Mouse (Mus musculus) naive thymus-derived CD4-positive, alpha-beta T cell, adult 2 months (primary cell): ENCODE measurements around the gene Mapk10.

Experiments used
- DNase-seq: peaks from one replicate; pipeline ENCODE4 v3.0.0-alpha.2; 2011; ENCODE audit warnings: low read depth

Mapk10 gene

DNA sequence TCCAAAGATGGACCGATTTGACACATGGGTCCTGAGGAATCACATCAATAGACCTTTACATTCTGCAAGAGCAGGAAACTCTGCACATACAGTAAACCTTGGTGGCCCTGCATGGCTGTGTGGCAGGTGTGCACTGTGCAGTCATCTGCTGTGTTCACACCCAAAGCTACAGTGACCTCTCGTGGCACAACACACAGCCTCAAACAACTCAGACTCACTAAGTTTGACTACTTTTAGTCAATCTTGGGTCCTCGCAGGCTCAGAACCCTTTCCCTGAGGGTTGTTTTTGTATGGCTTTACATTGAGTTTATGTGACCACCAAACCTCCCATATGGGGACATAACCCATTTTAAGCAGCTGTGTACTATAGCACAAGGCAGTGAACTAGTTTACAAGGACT is 47.1 kb downstream of the Mapk10 start:
- DNase-seq, result no peak

DNA sequence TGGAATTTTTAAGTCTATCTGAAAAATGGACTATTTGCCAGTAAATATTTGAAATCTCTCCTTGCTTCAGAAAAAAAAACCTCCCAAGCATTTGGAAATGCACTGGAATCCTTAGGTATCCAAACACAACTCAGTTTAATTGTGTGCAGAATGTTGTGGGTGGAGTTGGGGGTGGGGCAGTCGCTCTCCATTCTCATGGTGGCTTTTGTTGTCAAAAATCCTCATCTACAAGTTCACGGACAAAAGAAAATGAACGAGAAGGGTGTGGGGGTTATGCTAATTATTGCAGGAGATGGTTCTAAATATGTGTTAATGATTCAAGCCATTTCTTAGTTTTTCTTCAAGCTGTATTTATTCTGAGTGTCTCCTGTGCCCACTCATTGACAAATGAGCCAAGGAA is 49.6 kb downstream of the Mapk10 start:
- DNase-seq, result no peak

GRCm38 (mm10) chr5:103161196-103161540 is 50.0 kb downstream of the Mapk10 start:
- DNase-seq, result no peak

GRCm38 (mm10) chr5:103160314-103161195 is 50.6 kb downstream of the Mapk10 start:
- no peak for DNase-seq

DNA sequence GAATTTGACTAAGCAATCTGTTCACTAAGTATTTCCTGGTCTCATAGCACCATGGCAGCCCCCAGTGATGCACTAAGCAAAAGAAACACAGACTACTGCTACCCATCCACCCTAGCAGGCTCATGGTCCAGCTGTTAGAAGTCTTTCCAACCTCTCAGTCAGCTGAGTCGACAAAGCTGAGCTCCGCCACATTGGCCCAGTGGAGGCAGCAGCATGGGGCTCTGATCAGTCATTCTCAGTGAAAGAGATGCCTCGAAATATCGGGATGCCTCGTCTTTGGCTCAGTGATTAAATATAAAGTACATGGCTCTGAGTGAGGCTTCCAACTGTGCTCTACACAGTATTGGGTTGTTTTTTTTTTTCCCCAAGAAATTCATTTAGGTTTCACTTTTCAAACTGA is 70.2 kb downstream of the Mapk10 start:
- no peak for DNase-seq

DNA sequence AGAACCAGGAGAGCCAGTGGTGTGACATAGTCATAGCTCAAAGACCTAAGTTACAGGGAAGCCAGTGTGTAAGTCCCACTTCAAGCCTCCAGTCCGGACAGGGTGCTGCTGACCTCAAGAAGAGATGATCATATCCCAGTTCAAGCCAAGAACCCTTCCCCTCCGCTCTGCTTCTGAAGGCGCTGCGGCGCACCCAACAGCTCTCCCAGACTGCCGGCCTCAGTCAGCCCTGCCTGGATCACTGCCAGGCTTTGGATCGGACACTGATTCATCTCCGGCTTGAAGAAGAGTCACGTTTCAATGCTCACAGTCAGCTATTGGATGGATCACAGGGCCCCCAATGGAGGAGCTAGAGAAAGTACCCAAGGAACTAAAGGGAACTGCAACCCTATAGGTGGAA is 76.3 kb downstream of the Mapk10 start:
- DNase-seq, result no peak

GRCm38 (mm10) chr5:103133626-103134025 is 77.5 kb downstream of the Mapk10 start:
- no peak for DNase-seq

DNA sequence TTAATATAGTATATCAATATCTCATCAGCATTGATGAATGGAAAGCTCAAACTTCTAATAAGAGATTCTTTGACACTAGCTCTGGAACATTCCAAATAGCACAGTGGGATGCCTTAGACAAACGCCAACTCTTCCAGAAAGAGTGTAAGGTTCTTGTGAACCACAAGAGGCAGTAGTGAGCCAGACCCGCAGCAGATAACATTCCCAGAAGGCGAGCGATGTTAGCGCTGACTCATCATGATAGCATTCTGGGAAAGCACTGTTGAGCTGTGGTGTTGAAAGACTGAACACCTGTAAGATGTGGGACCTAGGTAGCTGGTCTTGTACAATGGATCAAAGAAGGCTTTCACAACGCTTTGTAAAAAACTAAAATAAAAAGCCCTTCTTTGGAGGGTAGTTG is 78.3 kb downstream of the Mapk10 start:
- no peak for DNase-seq

DNA sequence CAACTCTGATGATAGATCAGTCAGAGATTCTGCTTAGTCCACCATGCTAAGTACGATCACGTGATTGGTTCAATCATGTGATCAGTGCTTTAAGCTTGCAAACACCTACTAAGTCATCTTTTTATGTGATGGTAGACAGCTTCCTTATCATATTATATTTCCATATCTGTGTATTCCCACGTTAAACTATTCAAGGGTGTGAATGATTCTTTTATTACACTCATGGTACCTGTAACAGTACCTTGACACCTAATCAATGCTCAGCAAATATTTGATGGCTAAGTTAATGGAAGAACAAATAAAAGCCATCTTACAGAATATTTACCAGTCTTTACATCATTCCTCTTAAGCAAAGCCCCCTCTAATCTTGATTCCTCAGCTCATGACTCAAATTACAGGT is 91.5 kb downstream of the Mapk10 start:
- DNase-seq, result no peak

DNA sequence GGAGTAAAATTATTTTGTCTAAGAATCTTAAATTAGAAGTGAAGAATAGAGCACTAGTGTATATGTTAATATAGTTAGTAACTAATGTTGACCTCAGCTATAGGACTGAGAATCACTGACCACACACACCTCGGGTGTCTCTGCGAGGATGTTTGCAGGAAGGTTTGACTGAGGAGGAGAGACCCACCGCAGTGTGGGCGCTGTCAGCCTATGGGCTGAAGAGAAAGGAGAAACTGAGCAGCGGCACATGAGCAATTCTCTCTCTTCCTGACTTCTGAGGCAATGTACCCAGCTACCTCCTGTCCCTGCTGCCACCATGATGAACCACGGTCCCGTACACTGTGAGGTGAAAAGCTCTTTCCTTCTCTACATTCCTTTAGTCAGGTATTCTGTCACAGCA is 95.6 kb downstream of the Mapk10 start:
- DNase-seq, result no peak

DNA sequence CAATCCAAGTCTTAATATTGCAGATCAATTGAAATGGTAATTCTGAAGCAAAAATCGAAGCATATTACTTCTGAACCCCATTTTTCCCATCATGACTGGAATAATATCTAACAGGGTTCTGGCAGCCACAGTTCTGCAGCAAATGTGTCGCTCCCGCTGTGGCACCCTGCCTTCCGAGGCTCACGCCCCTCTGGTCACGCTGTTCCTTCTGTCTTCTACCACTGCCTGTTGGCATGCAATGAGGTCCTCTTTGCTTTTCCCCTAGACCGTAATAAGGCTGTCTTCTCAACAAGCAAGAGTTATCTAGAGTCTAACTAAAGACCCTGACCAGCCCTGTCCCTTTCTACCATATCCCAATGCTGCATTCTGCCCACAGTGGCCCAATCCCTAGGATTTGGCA is 98.7 kb downstream of the Mapk10 start:
- DNase-seq, result no peak

GRCm38 (mm10) chr5:103109409-103109808 is 101.7 kb downstream of the Mapk10 start:
- no peak for DNase-seq

DNA sequence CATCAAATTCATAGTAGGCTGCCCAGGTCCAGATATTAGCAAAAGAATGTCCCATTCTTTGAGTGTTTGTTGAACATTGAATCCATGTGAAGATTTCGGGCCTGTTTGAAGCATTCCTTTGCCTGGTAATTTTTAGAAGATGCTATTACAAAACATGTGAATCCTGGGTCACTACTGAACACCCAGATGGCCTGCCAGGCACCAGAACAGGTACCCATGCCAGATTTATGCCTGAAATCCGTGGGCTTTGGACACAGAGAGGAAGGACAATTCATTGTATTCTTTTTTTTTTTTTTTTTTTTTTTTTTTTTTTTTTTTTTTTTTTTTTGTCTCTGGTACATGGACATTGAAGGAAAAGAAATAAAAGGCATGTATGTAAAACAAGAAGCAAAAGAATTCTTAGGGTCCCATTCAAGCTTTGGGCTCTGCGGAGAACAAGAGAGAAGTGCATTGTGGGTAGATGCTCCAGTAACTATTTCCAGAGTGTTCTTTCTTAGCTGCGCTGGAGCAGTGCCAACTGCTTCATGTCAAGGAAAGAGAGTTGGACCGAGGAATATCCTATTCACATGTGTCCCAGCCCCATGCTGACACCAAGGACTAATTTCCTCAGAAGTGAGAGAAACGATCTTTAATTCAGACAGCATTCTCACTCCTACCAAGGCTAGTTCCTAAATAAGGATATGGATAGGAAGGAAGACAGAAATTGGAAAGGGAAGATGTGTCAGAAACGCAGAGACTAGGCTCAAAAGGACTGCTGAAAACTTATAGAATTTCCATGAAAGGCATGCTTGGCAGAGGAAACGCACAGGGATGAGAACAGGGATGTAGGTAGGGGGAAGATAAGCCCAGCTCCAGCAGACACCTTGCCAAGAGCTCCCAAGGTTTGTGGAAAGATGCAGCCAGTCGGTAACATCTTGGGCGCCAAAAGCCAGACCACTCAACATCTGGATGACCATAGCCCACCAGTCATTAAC is 105.4 kb downstream of the Mapk10 start:
- no peak for DNase-seq

DNA sequence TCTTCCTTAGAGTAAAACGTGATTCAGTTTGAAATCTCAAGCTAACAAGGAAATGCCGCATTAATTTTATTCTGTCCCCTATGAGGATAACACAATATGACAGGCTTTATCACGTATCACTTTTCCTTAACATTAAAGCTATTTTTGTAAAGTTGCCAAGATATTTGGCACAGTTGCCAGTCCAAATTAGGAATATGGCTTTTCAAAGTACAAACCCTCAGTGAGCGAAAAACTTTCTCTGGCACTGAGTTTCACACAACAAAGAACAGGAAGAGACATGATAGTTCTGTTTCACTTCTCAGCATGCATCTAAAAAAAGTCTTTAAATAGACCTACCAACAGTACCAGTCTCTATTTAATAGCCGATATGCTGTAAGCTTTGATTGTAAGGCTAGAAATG is 107.1 kb downstream of the Mapk10 start:
- DNase-seq, result no peak

GRCm38 (mm10) chr5:103102876-103103393 is 108.2 kb downstream of the Mapk10 start:
- DNase-seq, result no peak

DNA sequence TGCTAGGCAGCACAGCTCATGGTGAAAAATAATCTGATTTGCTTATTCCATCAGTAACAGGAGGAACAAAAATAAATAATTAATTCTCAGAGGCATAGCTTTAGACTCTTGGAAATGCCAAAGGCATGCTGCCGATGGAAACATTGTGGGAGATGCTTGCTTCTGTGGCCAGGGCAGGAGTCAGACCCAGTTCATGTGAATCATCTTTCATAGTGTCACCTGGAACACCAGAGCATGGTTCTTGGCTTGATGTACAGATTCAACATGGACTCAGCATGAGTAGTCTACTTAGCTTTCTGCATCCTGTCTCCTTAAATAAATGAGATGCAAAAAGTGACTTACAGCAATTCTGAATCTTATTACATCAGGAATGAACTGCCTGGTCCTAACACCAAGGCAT is 109.0 kb downstream of the Mapk10 start:
- no peak for DNase-seq

DNA sequence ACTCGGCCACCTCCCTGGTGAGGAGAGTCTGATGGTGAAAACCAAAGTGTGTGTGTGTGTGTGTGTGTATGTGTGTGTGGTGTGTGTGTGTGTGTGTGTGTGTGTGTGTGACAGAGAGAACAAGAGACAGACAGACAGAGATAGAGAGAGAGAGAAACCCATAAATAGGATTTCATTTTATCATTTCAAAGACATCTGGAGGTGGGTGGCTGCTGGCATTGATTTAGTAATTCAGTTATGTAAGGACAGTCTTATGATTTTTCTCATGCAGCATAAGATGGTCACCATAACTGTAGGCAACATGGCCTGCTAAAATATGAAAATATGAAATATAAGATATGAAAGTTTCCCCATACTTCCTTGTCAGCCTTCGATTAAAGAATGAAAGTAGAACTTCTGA is 117.0 kb downstream of the Mapk10 start:
- no peak for DNase-seq

- DNase-seq, result no peak
These were observed 125.3 kb downstream of the Mapk10 start for GRCm38 (mm10) chr5:103085844-103086243.

- no peak for DNase-seq
These were observed 135.7 kb downstream of the Mapk10 start for GRCm38 (mm10) chr5:103075451-103075850.

GRCm38 (mm10) chr5:103072200-103072825 is 138.8 kb downstream of the Mapk10 start:
- no peak for DNase-seq

DNA sequence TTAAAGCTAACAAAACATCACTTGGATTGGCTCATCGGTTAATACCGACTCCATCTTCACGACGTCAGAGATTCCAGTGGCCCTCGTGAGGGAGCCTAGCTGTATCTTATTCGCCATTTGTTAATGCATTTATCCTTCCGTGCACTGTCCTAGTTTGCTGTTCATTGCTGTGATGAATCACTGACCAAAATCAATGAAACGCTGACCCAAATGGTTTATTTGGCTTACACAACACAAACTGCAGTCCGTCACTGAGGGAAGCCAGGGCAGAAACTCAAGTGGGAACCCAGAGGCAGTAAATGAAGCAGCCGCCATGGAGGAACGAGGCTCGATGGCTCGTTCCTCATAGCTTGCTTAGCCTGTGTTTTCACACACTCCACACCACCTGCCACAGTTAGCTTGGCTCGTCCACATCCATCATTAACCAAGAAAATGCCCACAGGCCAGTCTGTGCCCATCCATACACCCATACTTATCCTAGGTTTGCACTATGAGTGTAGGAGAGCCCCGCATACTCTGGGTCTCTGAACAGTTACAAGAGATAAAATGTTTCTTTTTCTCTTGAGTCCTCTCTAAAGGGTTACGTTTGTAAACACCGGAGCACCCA is 140.0 kb downstream of the Mapk10 start:
- no peak for DNase-seq
